Mouse (Mus musculus) liver, postnatal 0 days (tissue): ENCODE measurements around the gene Sh3d21. TPM values are rescaled to one million over a fixed set of nuclear protein-coding genes. Genes with fewer than 3 reads are reported as not detected.

Experiments used
- ATAC-seq: fragments of 200-750 bp; cut with Nextera tagmentation; 2 replicates; pipeline ENCODE4 v1.8.0; 2017; ENCODE audit warnings: mild to moderate bottlenecking, moderate library complexity
- DNase-seq: peaks from one replicate; pipeline ENCODE4 v3.0.0-alpha.2; 2016
- H3K27ac ChIP-seq: fragments of 300-500 bp; sonication (generic); 2 replicates; pipeline ENCODE4 v1.5.1; 2014; ENCODE audit warnings: antibody characterized with exemption, moderate library complexity, mild to moderate bottlenecking, low read depth
- H3K27me3 ChIP-seq: fragments of 300-500 bp; sonication (generic); 2 replicates; pipeline ENCODE4 v1.6.1; 2014; ENCODE audit warnings: low read length, control low read depth, mixed read lengths; ENCODE audit not compliant: insufficient read depth
- H3K36me3 ChIP-seq: fragments of 300-500 bp; sonication (generic); replicated peaks from 2 replicates; pipeline ENCODE4 v1.6.1; 2014; ENCODE audit warnings: mild to moderate bottlenecking, control low read depth, low read length, moderate library complexity, mixed read lengths; ENCODE audit not compliant: insufficient read depth
- H3K4me1 ChIP-seq: fragments of 300-500 bp; sonication (generic); 2 replicates; pipeline ENCODE4 v1.6.1; 2014; ENCODE audit warnings: antibody characterized with exemption, mild to moderate bottlenecking, control low read depth; ENCODE audit not compliant: insufficient read depth
- H3K4me2 ChIP-seq: fragments of 300-500 bp; sonication (generic); 2 replicates; pipeline ENCODE4 v1.6.1; 2014; ENCODE audit warnings: low read depth, mild to moderate bottlenecking, low read length, moderate library complexity, mixed read lengths
- H3K4me3 ChIP-seq: fragments of 300-500 bp; sonication (generic); 2 replicates; pipeline ENCODE4 v1.5.1; 2014; ENCODE audit warnings: low read depth, low read length
- H3K9ac ChIP-seq: fragments of 300-500 bp; sonication (generic); replicated peaks from 2 replicates; pipeline ENCODE4 v1.6.1; 2014; ENCODE audit warnings: mild to moderate bottlenecking, moderate library complexity
- H3K9me3 ChIP-seq: fragments of 300-500 bp; sonication (generic); 2 replicates; pipeline ENCODE4 v1.6.1; 2016; ENCODE audit warnings: mild to moderate bottlenecking, control low read depth, low read length, mixed read lengths
- CTCF ChIP-seq: sonication (generic); IDR thresholded peaks from 2 replicates; pipeline ENCODE4 v1.5.1; 2016; ENCODE audit warnings: antibody characterized with exemption, low read depth
- EP300 ChIP-seq: IDR thresholded peaks from 2 replicates; pipeline ENCODE4 v1.6.1; 2016; ENCODE audit warnings: antibody characterized with exemption, low read depth, mild to moderate bottlenecking
- WGBS: fragments of 180-500 bp; shearing (Covaris S2); extraction: QIAGEN DNeasy Blood & Tissue Kit; methylation state at CpG from one replicate; pipeline ENCODE4 v1.1.7; 2014; ENCODE audit not compliant: insufficient replicate concordance; 5-methylcytosine and 5-hydroxymethylcytosine counted together
- polyA plus RNA-seq: library from polyadenylated mRNA; unstranded; fragments of >200 nt; fragmentation: Nextera tagmentation; extraction: Ambion mirVana; gene quantifications from 2 replicates; pipeline ENCODE4 v1.2.1, GENCODE M21; 2015

Sh3d21 gene
- polyA plus RNA-seq, 1 experiment from 2014 or later, result 2.4 TPM

DNA sequence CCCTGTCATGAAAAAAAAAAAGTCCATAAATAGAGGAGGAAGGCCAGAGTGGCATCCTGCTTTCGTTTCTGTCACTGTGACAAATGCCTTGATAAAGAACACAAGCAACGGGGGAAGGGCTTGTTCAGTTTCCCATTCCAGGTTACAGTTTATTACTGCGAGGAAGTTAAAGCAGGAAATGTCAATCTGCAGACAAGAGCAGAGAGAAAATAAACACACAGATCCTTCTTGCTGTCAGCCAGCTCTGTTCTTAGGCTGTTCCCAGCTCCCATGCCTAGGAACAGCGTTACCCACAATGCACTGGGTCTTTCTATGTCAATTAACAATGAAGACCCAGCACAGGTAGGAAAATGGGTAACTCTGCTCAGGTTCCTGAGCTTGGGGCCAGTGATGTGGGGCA is 8.1 kb downstream of the Sh3d21 start:
- no peak overlapping the region for H3K4me3 ChIP-seq
- ATAC-seq (no peak), DNase-seq (no peak)
- H3K36me3 ChIP-seq, result 0 out of 2 replicates have a peak, but pooled peaks cover 3% of the 10 kb centered on the region
- H3K27me3 ChIP-seq, result no peaks in the 10 kb centered on the region
- TF ChIP-seq CTCF, result no peak
- no peak for TF ChIP-seq EP300
- H3K9me3 ChIP-seq, result no peaks in the 10 kb centered on the region
- H3K4me2 ChIP-seq, result no peak overlapping the region
- H3K9ac ChIP-seq, result no peak overlapping the region
- H3K4me1 ChIP-seq, result peaks cover 21% of the 10 kb centered on the region
- 18% methylated on average over 4 of the region's 4 CpGs for WGBS
- peak overlapping the region; percentile 76 for H3K27ac ChIP-seq

DNA sequence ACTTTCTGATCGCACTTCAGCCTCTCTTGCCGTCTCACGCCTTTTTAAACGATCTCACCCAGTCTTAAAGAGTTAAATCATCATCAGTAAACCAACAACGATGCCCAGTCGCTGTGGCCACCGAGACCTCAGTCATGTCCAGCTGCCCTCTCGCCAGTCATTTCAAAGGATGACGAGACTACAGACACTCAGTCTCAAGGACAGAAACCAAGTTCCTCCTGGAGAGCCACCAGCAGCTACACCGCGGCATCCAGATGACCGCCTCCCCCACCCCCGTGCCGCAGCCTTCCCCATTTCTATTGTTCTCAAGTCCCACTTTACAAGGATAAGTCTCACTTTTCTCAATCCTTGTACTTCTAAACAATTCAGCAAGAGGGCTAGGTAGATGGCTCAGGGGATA is 10.4 kb downstream of the Sh3d21 start:
- peaks cover 26% of the 10 kb centered on the region for H3K4me1 ChIP-seq
- ATAC-seq (no peak), DNase-seq (no peak)
- no peak for TF ChIP-seq CTCF
- no peak for TF ChIP-seq EP300
- no peak overlapping the region for H3K27ac ChIP-seq
- H3K9ac ChIP-seq, result no peak overlapping the region
- H3K4me3 ChIP-seq, result no peak overlapping the region
- WGBS, result 49% methylated on average over 14 of the region's 14 CpGs
- no peaks in the 10 kb centered on the region for H3K9me3 ChIP-seq
- H3K27me3 ChIP-seq, result peaks cover 12% of the 10 kb centered on the region
- H3K36me3 ChIP-seq, result 0 out of 2 replicates have a peak, but pooled peaks cover 3% of the 10 kb centered on the region
- no peak overlapping the region for H3K4me2 ChIP-seq

DNA sequence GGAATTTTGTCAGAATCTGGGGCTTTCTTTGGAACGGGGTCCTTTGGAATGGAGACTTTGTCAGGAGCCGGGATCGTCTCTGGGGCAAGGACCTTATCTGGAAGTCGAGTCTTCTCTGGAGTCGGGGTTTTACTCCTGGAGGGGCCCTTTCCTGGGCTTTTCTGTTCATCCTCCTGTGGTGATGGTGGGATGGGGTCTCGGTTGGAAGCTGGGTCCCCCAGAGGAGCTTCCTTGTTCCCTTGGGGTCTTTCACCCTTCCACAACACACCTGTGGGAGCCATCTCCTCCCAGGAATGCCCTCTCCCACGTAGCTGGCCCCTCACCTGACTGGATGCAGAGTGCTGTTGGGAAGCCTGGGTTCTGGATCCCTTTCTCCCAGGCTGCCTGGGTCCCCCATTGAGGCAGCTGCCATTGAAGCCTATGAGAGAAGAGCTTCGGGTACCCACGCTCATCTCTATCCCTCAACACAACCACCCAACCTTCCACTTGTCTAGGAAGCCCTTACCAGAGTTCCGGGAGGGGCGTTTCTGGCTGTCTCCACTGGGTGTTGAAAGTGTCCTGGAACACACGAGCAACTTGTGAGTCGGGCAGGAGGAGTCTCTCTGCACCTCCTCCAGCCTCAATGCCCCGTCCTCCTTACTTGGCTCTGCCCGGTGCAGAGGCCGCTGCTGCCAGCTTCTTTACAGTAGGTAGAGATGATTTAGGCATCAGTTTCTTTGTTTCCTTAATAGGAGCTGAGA is 11.4 kb downstream of the Sh3d21 start:
- Histone ChIP-seq H3K9ac (no peak overlapping the region), H3K4me3 (no peak overlapping the region), H3K9me3 (no peaks in the 10 kb centered on the region), H3K36me3 (0 out of 2 replicates have a peak, but pooled peaks cover 3% of the 10 kb centered on the region), H3K4me2 (no peak overlapping the region), H3K27ac (no peak overlapping the region), H3K4me1 (peaks cover 26% of the 10 kb centered on the region), H3K27me3 (peaks cover 12% of the 10 kb centered on the region)
- no peak for ATAC-seq
- WGBS, result 80% methylated on average over 16 of the region's 16 CpGs
- no peak for DNase-seq
- no peak for TF ChIP-seq CTCF
- TF ChIP-seq EP300, result no peak

DNA sequence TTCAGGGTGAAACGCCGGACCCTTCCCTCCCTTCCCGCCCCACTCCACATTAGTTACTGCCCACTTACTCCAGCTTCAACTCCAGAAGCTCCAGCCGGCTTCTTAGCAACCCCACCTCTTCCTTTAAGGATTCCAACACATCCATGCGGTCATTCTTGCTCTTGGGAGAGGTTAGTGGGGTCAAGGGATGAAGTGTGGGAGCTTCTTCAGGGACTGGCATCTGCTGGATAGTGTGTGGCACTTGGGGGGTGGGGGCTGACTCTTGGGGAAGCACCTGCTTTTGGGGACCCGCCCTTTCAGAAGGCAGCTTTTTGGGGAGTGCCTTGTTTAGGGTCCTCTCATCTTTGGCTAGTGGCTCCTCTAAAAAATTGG is 12.4 kb downstream of the Sh3d21 start:
- no peak for TF ChIP-seq CTCF
- H3K9ac ChIP-seq, result no peak overlapping the region

DNA sequence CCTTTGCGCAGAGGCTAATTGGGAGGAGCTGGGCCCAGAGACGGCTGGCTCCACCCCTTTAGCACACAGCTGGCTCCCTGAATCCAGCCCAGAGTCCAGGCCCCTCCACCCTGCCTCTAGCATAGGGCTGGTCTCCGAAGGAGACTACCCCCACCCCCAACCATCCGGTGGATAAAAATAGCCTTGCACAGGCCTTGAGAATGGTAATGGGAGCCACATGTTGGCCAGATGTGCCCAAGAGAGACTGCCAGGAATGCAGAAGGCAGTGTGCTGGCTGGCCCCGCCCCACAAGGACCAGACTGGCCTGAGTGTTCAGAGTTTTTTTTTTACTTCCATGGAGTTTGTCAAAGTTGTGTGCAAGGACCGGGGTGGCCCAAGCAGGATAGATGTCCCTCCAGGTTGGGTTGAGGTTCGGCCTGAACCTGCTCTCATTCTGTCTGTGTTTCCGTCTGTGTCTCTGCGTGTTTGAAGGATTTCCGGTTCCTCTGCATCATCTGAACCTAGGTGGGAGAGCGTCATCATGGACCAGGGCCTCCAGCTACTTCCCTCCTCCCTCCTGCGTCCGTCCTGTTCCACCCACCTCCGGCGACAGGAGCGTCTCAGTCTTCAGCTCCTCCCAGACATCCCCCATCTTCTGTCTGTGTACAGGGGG is 12.9 kb downstream of the Sh3d21 start:
- no peak overlapping the region for H3K9ac ChIP-seq
- ATAC-seq, result peak; percentile 26; the same call in 1 of the 2 replicates
- H3K9me3 ChIP-seq, result no peaks in the 10 kb centered on the region
- WGBS, result 48% methylated on average over 16 of the region's 16 CpGs
- TF ChIP-seq CTCF (no peak), EP300 (no peak)
- H3K4me1 ChIP-seq, result peaks cover 16% of the 10 kb centered on the region
- H3K27ac ChIP-seq, result 0 out of 2 replicates have a peak overlapping the region, but pooled peaks have one; percentile 11
- no peak overlapping the region for H3K4me3 ChIP-seq
- 0 out of 2 replicates have a peak, but pooled peaks cover 3% of the 10 kb centered on the region for H3K36me3 ChIP-seq
- H3K27me3 ChIP-seq, result peaks cover 12% of the 10 kb centered on the region
- peak overlapping the region; percentile 84 for H3K4me2 ChIP-seq
- DNase-seq, result peak; percentile 48

More for the DNA sequence above, 12.4 kb downstream of the Sh3d21 start:
- 74% methylated on average over 6 of the region's 6 CpGs for WGBS
- DNase-seq (no peak), ATAC-seq (no peak)
- Histone ChIP-seq H3K4me1 (peaks cover 21% of the 10 kb centered on the region), H3K27me3 (peaks cover 12% of the 10 kb centered on the region), H3K36me3 (0 out of 2 replicates have a peak, but pooled peaks cover 3% of the 10 kb centered on the region), H3K9me3 (no peaks in the 10 kb centered on the region), H3K4me3 (no peak overlapping the region), H3K27ac (no peak overlapping the region), H3K4me2 (peak overlapping the region; percentile 3; the same call in 1 of the 2 replicates)

DNA sequence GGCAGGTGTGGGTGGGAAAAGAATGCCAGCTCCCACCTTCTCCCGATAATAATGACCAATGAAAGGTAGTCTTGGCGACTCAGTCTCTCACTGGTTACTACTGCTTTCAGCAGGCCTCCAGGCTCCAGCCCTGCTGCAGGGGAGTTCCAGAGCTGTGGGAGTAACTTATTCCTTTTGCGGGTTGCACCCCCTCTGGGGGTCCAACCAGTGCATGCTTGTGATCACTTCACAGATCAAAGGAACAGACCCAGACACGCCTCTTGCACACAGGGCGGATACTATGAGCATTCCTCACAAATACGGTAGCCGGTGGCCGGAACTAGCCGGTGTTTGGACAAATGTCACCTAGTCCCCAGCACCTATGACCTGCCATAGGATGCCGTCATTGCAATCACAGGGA is 13.5 kb downstream of the Sh3d21 start:
- H3K36me3 ChIP-seq, result 0 out of 2 replicates have a peak, but pooled peaks cover 3% of the 10 kb centered on the region
- H3K4me3 ChIP-seq, result peak overlapping the region; percentile 56
- no peak for DNase-seq
- TF ChIP-seq EP300 (no peak), CTCF (no peak)
- peaks cover 12% of the 10 kb centered on the region for H3K27me3 ChIP-seq
- 61% methylated on average over 10 of the region's 10 CpGs for WGBS
- peaks cover 10% of the 10 kb centered on the region for H3K4me1 ChIP-seq
- H3K9me3 ChIP-seq, result no peaks in the 10 kb centered on the region
- H3K27ac ChIP-seq, result peak overlapping the region; percentile 77; the same call in 1 of the 2 replicates
- H3K4me2 ChIP-seq, result peak overlapping the region; percentile 84
- ATAC-seq, result no peak
- H3K9ac ChIP-seq, result no peak overlapping the region
